Mouse (Mus musculus) liver, embryonic 18 days (tissue): ENCODE measurements around the gene Purb. TPM values are rescaled to one million over a fixed set of nuclear protein-coding genes. Genes with fewer than 3 reads are reported as not detected.

Experiments
- polyA plus RNA-seq: library from polyadenylated mRNA; depleted of rRNA; stranded (reverse); fragments of >200 nt; gene quantifications from 2 replicates; pipeline ENCODE4 v1.2.3, GENCODE M21; 2012; rRNA removed

Purb gene
- 4.2 and 4.3 TPM in 2 replicates for polyA plus RNA-seq

GRCm38 (mm10) chr11:6475867-6476484 is at the start of gene Purb:
Purb (minus strand) TSS chr11:6475917.

DNA sequence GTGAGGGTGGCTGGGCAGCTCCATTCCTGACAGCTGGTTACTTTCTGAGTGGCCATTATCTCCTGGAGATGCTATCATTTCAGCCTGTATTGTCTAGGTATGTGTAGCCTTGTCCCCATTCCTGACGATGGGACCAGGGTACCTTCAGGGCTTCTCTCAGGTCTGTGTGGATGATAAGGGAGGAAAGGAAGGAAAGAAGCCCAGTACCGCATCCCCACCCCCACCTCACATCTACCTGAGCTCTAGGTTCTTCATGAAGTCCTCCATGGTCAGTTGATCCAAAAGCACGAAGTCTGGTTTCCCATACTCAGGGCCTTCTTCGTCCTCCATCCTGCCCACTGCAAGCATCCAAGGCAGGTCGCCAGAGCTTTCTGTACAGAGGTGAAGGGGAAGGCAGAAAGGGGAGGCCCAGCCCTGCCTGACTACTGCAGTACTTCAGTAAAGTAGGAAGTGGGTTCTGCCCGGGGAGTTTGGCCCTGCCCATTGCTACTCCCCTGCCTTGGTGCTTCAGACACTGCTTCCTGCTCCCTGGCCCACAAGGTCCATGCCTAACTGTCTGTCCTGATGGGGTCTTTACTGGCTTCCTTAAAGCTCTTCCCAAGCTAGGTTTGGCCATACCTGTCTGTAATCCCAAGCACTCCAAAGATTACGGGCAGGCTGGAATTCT is 44.9 kb upstream of the Purb start, which contains the start of gene Myo1g:
Gene Myo1g (minus strand): TSS at position 459 of the 667 bp plus-strand sequence.

GRCm38 (mm10) chr11:6444077-6444853 is 31.5 kb downstream of the Purb start, which contains the start of gene H2afv:
H2afv (minus strand) TSS chr11:6444443.

Other genes starting within 250 kb of the Purb start
- 0.02 and 0.05 TPM in 2 replicates for gene Npc1l1, start 245.8 kb downstream of the Purb start, polyA plus RNA-seq
- 24.9 and 26.7 TPM in 2 replicates for gene Ddx56, start 208.1 kb downstream of the Purb start, polyA plus RNA-seq
- 63.3 and 69.6 TPM in 2 replicates for gene Tmed4, start 201.0 kb downstream of the Purb start, polyA plus RNA-seq
- 28.2 and 33.8 TPM in 2 replicates for gene Ogdh, start 184.3 kb downstream of the Purb start, polyA plus RNA-seq
- 3.6 and 4.6 TPM in 2 replicates for gene Zmiz2, start 86.8 kb downstream of the Purb start, polyA plus RNA-seq
- 1,736 and 1,766 TPM in 2 replicates for gene Ppia, start 60.5 kb downstream of the Purb start, polyA plus RNA-seq
- gene H2afv, start 31.5 kb downstream of the Purb start, polyA plus RNA-seq, result 57.5 and 58.3 TPM in 2 replicates
- 11.2 and 15.7 TPM in 2 replicates for gene Myo1g, start 45.0 kb upstream of the Purb start, polyA plus RNA-seq
- gene Ccm2, start 71.0 kb upstream of the Purb start, polyA plus RNA-seq, result 30.0 and 31.7 TPM in 2 replicates
- 0.67 and 0.74 TPM in 2 replicates for gene Nacad, start 130.1 kb upstream of the Purb start, polyA plus RNA-seq
- gene Tbrg4, start 150.2 kb upstream of the Purb start, polyA plus RNA-seq, result 37.3 and 45.5 TPM in 2 replicates
- gene Wap, start 162.7 kb upstream of the Purb start, polyA plus RNA-seq, result not detected in 2 replicates
- 0.08 and 0.23 TPM in 2 replicates for gene Ramp3, start 182.6 kb upstream of the Purb start, polyA plus RNA-seq